Mouse (Mus musculus) central nervous system, embryonic 14 days (tissue): Measurements from ENCODE around the gene Mpp6. TPM values are rescaled to one million over a fixed set of nuclear protein-coding genes. Genes with fewer than 3 reads are reported as not detected.

ENCODE experiments used
- polyA plus RNA-seq: library from polyadenylated mRNA; depleted of rRNA; stranded (reverse); fragments of >200 nt; gene quantifications from 2 replicates; pipeline ENCODE4 v1.2.3, GENCODE M21; 2012; rRNA removed

The Mpp6 gene
- polyA plus RNA-seq: 29.4 TPM in 2 replicates

DNA sequence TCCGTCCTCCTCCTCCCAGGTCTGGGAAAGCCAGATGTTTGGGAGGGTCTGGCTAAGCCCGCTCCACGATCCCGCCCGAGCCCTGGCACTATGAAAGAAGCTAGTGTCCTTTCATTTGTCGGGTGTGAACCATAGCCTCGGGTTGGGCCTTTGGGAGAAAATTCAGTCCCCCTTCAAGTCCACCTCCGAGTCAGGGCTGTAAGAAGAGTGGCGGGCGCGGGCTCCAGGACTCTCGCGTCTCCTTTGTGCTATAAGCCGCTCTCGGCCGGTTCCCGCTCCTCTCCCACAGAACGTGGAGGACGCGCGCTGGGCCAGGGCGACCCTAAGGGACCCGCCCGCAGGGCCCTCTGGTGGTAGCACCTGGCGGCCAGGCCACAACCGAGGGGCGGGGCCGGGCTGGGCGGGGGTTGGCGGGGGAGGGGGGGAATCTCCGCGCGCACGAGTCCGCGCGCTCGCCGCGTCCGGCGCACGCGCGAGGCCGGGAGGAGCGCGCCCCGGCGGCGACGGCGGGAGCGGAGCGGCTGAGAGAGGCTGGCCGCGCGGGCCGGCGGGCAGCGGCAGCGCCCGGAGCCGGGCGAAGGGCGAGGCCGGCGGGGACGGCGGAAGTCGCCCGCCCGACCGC is at the start of gene Mpp6:
Mpp6 (plus strand) TSS at position 485 of the 622 bp plus-strand sequence.

Other genes with a start within 250 kb of the Mpp6 start
- gene Gsdme, start 153.6 kb downstream of the Mpp6 start, polyA plus RNA-seq: 19.1 and 19.9 TPM in 2 replicates